Mouse (Mus musculus): ENCODE measurements at regions not wholly inside any gene's neighbourhood (a gene's known extent, or its start where the extent isn't known, plus 50 kb on each side); places are given as distances from the start of the nearest gene placed in this dataset.

GRCm38 (mm10) chr11:19246390-19247114, 227.8 kb upstream of the Meis1 start:
- DNase-seq (ENCODE audit: low read depth, low spot score) = no peak

DNA sequence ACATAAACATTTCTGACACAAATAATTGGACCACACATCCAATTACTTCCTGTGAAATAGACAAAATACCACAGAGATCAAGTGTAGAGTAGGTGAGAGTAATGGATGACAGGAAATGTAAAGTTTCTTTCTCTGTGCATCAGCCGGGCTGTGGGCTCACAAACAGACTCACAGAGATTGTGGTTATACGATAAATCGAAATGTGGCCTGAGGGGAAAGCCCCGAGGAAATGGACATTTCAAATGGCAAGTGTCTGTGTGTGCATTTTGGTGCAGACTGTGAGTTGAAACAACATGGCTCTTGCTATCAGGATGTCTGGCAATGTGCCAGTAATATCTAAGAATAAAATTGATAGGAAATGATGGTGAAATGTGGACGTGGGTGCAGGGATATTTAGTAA, 234.8 kb upstream of the Meis1 start:
- DNase-seq (ENCODE audit: low read depth, low spot score) = no peak

GRCm38 (mm10) chr11:19254183-19254582, 235.4 kb upstream of the Meis1 start:
- no peak for DNase-seq (ENCODE audit: low read depth, low spot score)

DNA sequence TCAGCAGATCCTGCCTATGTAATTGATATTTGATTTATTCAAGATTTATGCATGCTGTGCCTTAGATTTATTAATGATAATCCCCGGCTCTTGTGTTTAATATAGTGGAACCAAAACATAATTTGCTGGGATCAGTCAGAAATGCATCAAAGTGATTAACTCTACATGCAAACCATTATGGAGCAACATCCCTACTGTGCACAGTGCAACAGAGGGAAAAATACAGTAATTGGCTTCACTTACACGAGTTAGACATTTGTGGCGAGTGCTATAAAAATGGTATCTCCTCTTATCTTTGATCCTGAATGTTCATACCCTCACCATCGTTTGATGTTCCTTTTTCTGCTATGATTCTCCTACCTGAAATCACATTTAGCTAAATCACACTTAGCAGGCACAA, 238.8 kb upstream of the Meis1 start:
- no peak for DNase-seq (ENCODE audit: low read depth, low spot score)

GRCm38 (mm10) chr11:19262832-19263231, 244.0 kb upstream of the Meis1 start:
- DNase-seq (ENCODE audit: low read depth, low spot score) = no peak

- no peak for DNase-seq (ENCODE audit: low read depth, low spot score)
These were observed 246.2 kb upstream of the Meis1 start for GRCm38 (mm10) chr11:19264798-19265671.

DNA sequence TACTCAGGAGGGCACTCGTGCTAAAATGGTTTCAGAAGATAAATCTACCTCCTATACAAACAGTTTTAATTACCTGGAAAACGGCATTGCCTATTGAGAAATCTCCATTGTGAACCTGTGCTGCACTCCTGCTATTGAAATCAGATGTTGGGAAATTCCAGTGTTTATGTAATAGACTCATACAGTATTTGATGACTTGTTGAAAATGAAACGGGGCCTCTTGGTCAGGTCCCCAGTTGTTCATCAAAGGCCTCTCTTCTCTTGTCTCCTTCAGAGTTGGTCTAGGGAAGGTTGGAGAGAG, 246.8 kb upstream of the Meis1 start:
- DNase-seq (ENCODE audit: low read depth, low spot score) = no peak

DNA sequence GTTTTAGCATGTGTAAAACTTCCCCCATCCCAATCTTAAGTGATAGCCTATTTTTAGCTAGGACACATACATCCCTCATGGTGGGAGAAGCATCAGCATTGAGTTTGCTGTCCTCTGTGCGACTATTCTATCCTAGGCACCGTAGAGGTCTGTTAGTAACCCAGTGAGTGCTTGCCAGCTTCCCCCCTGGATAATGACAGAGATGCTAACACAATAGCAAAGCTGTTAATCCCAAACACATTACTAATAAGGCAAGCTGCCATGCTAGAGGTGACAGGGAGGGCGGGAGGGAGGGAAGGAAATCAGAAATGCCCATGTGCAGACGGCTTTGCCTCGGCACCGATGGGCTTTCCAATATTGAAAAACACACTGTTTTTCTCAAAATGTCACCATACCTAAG, 272.2 kb upstream of the Meis1 start:
- no peak for DNase-seq (ENCODE audit: low read depth, low spot score)

- DNase-seq (ENCODE audit: low read depth, low spot score) = no peak
These were observed 280.6 kb upstream of the Meis1 start for GRCm38 (mm10) chr11:19299411-19299810.

GRCm38 (mm10) chr11:19306687-19307086, 287.9 kb upstream of the Meis1 start:
- DNase-seq (ENCODE audit: low read depth, low spot score) = no peak

DNA sequence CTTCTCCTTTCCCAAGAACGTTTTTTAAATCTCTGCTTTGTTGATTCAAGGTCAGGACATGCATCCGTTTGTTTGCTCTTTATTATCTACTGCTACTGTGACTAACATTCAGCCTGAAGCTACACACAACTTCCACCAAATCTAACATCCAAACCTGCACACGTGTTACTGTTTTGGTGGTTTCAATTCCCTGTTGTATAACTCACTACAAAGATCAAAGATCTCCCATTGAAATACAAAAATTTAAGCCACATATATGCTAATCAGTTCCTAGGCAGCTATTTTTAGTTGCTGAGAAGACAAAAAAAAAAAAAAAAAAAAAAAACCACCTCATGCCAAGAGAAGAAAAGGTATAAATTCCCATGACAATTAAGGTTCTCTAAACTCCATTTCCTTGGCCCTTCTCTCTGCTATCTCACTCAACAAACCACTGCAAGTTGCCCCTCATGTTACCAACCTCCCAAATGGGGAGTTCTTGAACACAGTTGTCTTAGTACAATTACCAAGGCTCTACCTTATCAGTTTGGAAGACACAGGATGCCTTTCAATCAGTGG, 312.0 kb upstream of the Meis1 start:
- no peak for DNase-seq (ENCODE audit: low read depth, low spot score)

DNA sequence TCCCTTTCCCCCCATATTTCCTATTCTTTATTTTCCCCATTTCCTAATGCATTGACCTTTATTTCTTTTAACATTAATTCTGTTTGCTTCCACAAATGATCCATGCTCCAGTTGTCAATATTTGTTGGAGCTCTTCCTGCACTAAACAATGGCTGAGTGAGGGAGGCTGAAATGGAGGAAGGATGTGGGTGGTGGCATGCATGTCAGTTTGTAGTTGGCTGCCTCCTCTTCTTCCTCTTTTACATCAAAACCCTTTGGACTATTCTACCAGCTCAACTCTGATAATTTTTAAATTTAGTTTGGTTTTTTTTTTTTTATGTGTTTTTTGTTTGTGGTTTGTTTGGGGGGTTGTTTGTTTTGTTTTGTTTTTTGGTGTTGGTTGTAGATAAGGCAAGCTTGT, 313.5 kb upstream of the Meis1 start:
- DNase-seq (ENCODE audit: low read depth, low spot score) = no peak

- no peak for DNase-seq (ENCODE audit: low read depth, low spot score)
These were observed 313.9 kb upstream of the Meis1 start for GRCm38 (mm10) chr11:19332727-19333126.

DNA sequence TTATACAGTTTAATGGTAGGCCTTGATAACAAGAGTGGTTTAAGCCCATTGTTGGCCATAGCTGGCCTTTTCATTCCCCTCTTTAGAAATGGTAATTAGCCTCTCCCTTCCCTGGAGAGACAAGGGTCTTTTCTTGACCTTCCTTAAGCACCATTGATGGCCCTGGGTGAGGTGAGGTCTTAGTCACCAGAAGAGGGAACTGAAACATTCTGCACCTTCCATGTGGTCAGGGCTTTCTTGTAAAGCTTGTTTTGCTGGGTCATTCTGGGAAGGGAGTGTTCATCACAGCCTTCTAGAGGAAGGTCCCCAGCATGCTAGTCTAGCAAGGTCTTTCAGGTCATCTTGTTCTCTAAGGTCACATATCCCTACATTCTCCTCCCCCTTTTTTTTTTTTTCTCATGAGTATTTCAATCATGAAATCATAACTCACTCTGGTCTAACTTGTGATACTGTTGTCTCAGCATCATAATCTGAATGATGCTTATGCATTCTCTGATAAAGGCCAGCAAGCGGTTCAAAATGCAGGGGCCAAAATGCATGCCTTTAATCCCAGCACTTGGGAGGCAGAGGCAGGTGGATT, 315.2 kb upstream of the Meis1 start:
- DNase-seq (ENCODE audit: low read depth, low spot score) = no peak

- DNase-seq (ENCODE audit: low read depth, low spot score) = no peak
These were observed 316.6 kb upstream of the Meis1 start for GRCm38 (mm10) chr11:19335384-19335783.

- DNase-seq (ENCODE audit: low read depth, low spot score) = no peak
These were observed 321.0 kb upstream of the Meis1 start for GRCm38 (mm10) chr11:19339721-19340317.

DNA sequence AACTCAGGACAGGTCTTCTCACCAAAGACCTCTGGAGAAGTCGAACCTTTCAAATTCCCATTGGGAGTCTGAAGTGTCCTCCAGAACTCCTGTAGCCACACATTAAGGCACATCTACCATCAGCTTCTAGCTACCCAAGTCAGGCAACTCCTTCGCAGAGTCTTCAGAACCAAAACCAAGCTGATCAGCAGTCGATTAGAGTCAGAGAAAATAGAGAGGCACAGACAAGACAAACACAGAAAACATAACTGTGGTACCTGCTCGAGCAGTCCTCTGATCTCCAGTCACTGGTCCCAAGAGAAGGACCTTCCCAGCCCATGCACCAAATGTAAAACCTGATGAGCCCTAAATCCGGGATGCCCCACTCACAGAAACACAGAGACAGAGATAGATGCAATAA, 322.1 kb upstream of the Meis1 start:
- DNase-seq (ENCODE audit: low read depth, low spot score) = no peak

GRCm38 (mm10) chr11:19341379-19341778, 322.6 kb upstream of the Meis1 start:
- DNase-seq (ENCODE audit: low read depth, low spot score) = no peak

DNA sequence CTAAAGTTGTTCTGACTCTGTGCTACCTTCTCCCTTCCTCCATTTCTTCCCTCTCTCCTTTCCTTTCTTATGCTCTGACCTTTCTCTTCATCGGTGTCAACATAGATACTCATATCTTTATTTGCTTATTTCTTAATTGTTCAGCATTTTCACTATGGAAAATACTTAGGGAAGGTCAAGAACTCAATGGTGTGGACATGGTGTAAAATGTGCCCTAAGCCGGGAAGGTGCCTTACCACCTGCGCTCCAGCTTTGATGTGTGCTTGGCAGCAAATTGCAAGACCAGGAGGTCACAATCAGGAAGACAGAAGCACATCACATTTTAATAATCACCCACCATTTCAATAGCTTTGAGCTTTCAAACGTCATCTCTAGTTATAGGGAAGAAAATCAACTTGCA, 324.0 kb upstream of the Meis1 start:
- DNase-seq (ENCODE audit: low read depth, low spot score) = no peak

DNA sequence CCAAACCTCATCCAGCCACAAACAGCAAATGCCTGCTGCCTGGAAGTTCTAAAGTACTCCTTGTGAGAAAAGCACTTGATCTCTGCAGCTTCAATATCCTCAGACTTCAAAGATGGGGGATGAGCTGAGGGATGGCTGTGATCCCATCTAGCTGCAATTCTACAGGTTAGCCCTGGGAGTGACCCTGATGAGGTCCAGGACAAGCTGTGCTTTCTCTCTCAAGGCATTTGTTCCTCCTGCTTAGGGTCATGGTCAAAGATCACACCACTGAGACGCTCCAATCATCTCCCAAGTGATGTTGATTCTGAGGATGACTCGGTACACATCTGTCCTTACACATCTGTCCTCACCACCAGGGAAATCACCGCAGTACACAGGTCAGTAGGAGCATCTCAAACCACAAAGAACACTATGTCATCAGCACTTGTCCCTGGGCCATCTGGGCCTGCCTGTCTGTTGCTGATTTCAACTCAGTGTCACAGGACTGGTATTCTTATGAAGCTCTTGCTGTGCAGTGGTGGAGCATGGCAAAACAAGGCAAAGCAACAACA, 327.6 kb upstream of the Meis1 start:
- no peak for DNase-seq (ENCODE audit: low read depth, low spot score)

GRCm38 (mm10) chr11:19350331-19351242, 331.8 kb upstream of the Meis1 start:
- peak; percentile 4 for DNase-seq (ENCODE audit: low read depth, low spot score)
